Mouse (Mus musculus) urinary bladder, adult 2 months (tissue): Measurements from ENCODE around the gene Rin2. TPM values are rescaled to one million over a fixed set of nuclear protein-coding genes. Genes with fewer than 3 reads are reported as not detected.

Experiments used
- DNase-seq: peaks from one replicate; pipeline ENCODE4 v3.0.0; 2022; ENCODE audit warnings: low spot score
- polyA plus RNA-seq: library from polyadenylated mRNA; depleted of rRNA; stranded (reverse); fragments of >200 nt; gene quantifications from 2 replicates; pipeline ENCODE4 v1.2.3, GENCODE M21; 2012

Rin2 gene
- polyA plus RNA-seq, 1 experiment: 26.4 TPM

- no peak for DNase-seq
These were observed 186.4 kb downstream of the Rin2 start for GRCm38 (mm10) chr2:145861193-145862123.

- DNase-seq: no peak
These were observed 187.3 kb downstream of the Rin2 start for GRCm38 (mm10) chr2:145862206-145862817.

GRCm38 (mm10) chr2:145865344-145865743 is 190.3 kb downstream of the Rin2 start:
- DNase-seq: no peak

GRCm38 (mm10) chr2:145866238-145866637 is 191.2 kb downstream of the Rin2 start:
- no peak for DNase-seq

- no peak for DNase-seq
These were observed 191.9 kb downstream of the Rin2 start for GRCm38 (mm10) chr2:145866695-145867449.

- DNase-seq: no peak
These were observed 196.3 kb downstream of the Rin2 start for GRCm38 (mm10) chr2:145871308-145871707.

- DNase-seq: no peak
These were observed 197.1 kb downstream of the Rin2 start for GRCm38 (mm10) chr2:145872099-145872498.

GRCm38 (mm10) chr2:145873953-145874352 is 198.9 kb downstream of the Rin2 start:
- no peak for DNase-seq

GRCm38 (mm10) chr2:145874879-145875482 is 200.0 kb downstream of the Rin2 start:
- DNase-seq: no peak

- DNase-seq: no peak
These were observed 202.2 kb downstream of the Rin2 start for GRCm38 (mm10) chr2:145877191-145877590.

GRCm38 (mm10) chr2:145880887-145881747 is 206.1 kb downstream of the Rin2 start:
- DNase-seq: no peak

- DNase-seq: no peak
These were observed 206.9 kb downstream of the Rin2 start for GRCm38 (mm10) chr2:145881932-145882331.

- no peak for DNase-seq
These were observed 207.4 kb downstream of the Rin2 start for GRCm38 (mm10) chr2:145882398-145882797.

- DNase-seq: no peak
These were observed 209.3 kb downstream of the Rin2 start for GRCm38 (mm10) chr2:145884036-145884912.

- no peak for DNase-seq
These were observed 210.1 kb downstream of the Rin2 start for GRCm38 (mm10) chr2:145884913-145885785.

GRCm38 (mm10) chr2:145887937-145888765 is 213.1 kb downstream of the Rin2 start:
- no peak for DNase-seq

GRCm38 (mm10) chr2:145888766-145889480 is 213.9 kb downstream of the Rin2 start:
- no peak for DNase-seq
